Mouse (Mus musculus): ENCODE data around the gene Nts.
A peak's percentile ranks its signal among the peaks of the same experiment; 100 is the strongest.
"Not testable (repeated sequence)": the region's sequence is repeated elsewhere in the genome, so short reads cannot be mapped to it uniquely, and the experiment has no call there.

Gene Nts

DNA sequence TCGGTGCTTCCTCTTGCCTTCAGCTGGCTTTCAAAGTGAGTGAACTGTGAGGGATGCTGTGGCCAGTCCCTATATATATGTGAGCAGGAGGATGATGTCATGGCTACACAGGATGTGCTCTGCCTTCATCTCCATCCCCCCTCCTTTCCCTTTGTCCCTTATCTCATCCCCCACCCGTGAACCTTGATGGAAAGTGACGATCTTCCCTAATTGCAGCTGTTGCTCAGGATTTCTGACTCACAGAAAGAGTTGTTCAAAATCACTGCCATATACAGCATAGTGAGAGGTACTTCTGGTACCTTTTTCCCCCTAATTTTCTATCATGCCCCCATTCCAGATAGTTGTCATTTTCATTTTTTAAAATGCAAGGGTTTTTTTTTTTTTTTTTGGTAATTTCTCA lies at the start of gene Nts:
Gene Nts (minus strand): TSS at position 101 of the 400 bp plus-strand sequence.
- no peak for DNase-seq (ENCODE audit: low spot score in 2 of 2)

DNA sequence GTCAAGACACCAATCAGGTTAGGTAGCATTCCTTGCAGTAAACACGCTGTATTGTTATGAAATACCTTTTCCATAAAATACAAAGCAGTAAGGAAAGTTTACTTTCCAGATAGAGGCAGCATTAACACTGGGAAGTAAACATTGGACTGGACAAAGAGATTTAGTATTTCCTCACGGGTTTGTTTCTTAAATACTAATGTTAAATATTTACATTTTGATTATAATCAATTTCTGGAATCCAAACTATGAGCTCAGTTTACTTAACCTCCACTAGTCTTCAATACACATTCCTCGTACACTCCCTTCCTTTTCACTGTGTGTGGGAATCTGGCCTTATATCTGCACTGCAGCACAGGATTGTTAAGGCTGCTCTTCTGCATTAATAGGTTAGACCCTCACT lies 37.6 kb upstream of the Nts start:
- DNase-seq (ENCODE audit: low spot score in 2 of 2) = no peak

GRCm38 (mm10) chr10:102514159-102514558 lies 23.9 kb upstream of the Nts start:
- no peak for DNase-seq (ENCODE audit: low spot score in 2 of 2)

DNA sequence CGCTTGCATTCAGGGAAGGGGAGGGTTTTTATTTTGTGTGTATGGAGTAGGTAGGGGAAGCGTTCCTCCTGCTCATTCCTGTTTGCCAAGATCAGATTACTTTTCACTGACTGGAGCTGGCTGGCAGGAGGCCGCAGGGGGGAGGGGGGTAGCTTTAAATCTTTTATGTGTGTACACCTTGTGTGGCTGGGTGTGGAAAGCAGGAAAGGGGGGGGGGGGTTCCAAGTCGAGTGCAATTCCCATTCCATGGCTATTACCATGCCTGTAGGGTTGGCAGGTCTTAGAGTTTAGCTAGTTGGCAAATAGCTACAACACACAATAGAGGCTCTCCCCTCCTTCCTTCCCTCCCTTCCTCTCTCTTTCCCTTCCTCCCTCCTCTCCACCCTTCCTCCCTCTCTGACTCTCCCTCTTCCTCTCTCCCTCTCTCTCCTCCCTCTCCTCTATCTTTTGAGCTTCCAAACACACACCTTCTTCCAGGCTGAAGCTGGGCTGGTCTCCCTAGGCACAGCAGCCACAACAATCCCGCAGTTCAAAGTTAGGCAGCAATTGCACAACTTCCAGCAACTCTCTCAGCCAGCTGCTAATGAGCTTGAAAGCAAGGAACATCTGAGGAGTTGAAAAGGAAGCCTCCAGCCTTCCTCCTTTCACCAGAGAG lies 21.6 kb upstream of the Nts start, which contains the start of gene Rassf9:
Gene Rassf9 (plus strand): TSS at position 416 of the 655 bp plus-strand sequence.
- no peak for DNase-seq (ENCODE audit: low spot score in 2 of 2)

- no peak for DNase-seq (ENCODE audit: low spot score in 2 of 2)
Measured at GRCm38 (mm10) chr10:102511461-102511806, 21.1 kb upstream of the Nts start.

- DNase-seq (ENCODE audit: low spot score in 2 of 2) = no peak
Measured at GRCm38 (mm10) chr10:102507386-102507785, 17.1 kb upstream of the Nts start.

DNA sequence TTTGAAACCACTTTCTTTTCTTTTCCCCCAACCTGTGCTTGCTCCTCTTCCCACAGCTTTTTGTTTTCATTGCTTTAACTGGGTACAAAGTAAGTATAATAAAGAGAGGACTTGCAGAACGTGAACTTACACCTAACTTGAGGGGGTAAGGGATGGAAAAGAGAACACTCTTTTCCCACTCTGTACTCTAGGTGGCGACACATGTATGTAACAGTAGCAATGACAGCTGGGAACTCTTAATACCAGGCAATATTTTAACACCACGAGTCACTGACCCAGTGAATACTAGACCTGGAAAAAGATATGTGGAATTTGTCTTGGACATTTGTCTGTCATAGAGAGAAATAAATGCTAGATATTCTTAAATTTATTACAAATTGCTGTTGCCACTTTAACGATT lies 8.5 kb upstream of the Nts start:
- DNase-seq (ENCODE audit: low spot score in 2 of 2) = peak in 1 of 2 experiments; percentile 18

GRCm38 (mm10) chr10:102491792-102492191 lies 1.5 kb upstream of the Nts start:
- peak in 1 of 2 experiments; percentile 62 for DNase-seq (ENCODE audit: low spot score in 2 of 2)

GRCm38 (mm10) chr10:102469412-102469811 lies 20.9 kb downstream of the Nts start:
- DNase-seq (ENCODE audit: low spot score in 2 of 2) = no peak

GRCm38 (mm10) chr10:102451756-102452155 lies 38.5 kb downstream of the Nts start:
- DNase-seq (ENCODE audit: low spot score in 2 of 2) = peak in 1 of 2 experiments; percentile 28

- DNase-seq (ENCODE audit: low spot score in 2 of 2) = peak in 1 of 2 experiments; percentile 52
Measured at GRCm38 (mm10) chr10:102449449-102449848, 40.8 kb downstream of the Nts start.

GRCm38 (mm10) chr10:102444912-102445556 lies 45.3 kb downstream of the Nts start:
- DNase-seq (ENCODE audit: low spot score in 2 of 2) = no peak

DNA sequence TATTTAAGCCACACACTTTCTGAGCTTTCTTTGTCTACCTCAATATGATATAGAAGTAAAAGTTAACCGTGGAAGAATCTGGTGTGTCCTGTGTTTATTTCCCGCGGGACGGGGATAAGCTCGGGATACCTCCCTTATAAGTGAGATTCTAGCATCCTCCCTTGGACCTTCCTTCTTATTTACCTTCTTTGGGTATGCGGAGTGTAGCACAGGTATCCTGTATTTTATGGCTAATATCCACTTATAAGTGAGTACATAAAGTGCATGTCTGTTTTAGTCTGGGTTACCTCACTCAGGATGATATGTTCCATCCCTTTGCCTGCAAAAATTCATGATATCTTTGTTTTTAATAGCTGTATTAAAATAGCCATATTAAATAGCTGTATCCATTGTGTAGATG lies 54.8 kb downstream of the Nts start:
- not testable (repeated sequence) for DNase-seq (ENCODE audit: low spot score in 2 of 2)

DNA sequence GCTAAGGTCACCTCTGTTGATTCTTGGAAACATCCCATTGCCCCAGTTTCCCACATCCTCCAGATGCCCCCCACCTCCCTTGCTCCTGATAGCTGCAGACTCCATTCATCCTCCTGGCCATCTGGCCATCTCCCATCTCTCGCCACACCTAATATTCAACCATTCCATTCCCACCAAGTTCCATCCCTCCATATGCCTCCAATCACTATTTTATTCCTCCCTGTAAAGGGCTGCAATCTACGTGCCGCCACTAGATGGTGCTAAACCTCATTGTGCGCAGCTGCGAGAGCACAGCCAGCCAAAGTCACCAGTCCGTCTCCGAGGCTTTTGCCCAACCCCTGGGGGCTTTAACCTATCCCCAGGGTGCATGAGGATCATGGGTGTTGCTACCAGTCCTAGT lies 55.2 kb downstream of the Nts start:
- DNase-seq (ENCODE audit: low spot score in 2 of 2) = peak in 1 of 2 experiments; percentile 11
